Mouse (Mus musculus) bone marrow macrophage, adult 2 months (primary cell): ENCODE results near the gene Ube4a.

Experiments used
- CTCF ChIP-seq: IDR thresholded peaks from 2 replicates; pipeline ENCODE4 v1.5.1; 2012; ENCODE audit warnings: low read depth, mild to moderate bottlenecking, low read length, moderate library complexity
- POLR2A ChIP-seq: IDR thresholded peaks from 2 replicates; pipeline ENCODE4 v1.6.1; 2012; ENCODE audit warnings: mild to moderate bottlenecking, low read depth, low read length, borderline replicate concordance

DNA sequence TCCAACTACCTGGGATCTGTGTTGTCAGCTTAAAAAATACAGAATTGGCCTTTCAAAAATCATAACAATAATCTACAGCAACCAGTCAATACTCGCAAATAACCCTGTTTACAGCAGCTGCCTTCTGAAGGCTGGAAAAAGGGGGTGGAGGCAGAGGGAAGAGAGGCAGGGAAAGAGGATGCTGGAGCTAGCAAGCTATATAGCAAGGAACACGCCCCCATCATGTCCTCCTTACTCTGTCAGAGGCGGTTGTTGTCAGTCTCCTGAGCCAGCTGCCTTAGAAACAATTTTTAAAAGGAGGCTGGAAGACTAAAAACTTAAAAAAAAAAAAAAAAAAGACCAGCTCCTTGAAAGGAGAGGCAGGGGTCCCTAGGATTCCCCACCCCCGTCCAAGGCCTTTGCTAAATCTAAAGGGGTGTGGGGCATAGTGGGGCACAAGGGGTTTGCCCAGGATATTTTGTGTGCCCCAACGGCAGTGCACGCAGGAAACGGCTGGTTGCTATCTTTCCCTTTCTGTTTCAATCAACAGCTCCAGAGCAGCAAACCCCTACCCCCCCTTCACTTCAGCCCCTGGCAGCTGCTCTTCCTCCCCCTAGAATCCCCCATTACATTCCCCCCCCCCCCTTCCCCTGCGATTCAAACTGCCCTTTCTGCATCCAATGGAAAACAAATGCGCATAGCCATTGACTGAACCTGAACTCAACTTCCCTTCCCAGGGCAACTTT lies 86.5 kb downstream of the Ube4a start:
- no peak for TF ChIP-seq POLR2A
- no peak for TF ChIP-seq CTCF
